Mouse (Mus musculus) thymus, adult 18-20 months (tissue): ENCODE results near the gene Rims1.

ENCODE experiments used
- DNase-seq, 2 experiments: peaks; one replicate each; pipeline ENCODE4 v3.0.0; 2022; ENCODE audit warnings: mixed read lengths in 2 of 2

The Rims1 gene

DNA sequence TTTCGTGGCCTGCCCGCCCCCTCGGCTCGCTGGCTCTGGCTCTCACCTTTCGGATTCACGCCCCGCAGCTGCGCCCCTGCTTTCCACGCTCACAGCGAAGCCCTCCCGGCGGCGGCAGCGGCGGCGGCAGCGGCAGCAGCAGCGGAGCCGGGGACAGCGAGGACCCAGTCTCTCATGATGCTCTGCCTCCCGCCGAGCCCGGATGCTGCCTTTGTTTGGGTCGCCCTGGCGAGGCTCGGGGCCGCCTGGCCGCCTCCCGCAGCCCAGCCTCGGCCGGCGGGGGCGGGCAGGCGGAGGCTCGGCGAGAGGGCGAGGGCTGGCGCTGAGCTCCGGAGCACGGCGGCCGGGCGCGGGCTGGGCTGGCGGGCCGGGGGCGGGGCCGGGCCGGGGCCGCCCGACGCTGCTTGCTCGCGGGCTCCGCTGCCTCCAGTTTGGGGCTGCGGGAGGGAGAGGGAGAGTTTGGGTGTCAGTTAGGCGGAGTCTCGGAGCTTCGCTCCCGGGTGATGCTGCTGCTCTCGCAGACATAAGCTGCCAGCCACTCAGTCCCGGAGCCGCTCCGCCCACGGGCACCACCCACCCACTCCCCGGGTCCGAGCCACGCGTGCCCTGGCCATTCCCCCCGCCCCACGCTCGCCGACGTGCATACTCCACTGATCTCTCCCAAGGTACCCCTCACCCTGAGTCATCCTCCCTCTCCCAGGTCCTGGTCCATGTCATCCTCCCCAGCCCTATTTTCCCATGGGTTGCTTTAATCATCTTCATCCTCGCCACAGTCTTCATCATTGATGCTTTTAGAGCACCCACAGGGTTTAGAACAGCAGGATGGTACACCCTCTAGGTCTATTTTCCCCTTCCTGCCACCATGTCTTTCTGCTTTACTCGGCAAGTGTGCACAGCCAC is at the start of gene Rims1:
Gene Rims1 (minus strand): TSS at position 269 of the 900 bp plus-strand sequence.
- DNase-seq: no peak

DNA sequence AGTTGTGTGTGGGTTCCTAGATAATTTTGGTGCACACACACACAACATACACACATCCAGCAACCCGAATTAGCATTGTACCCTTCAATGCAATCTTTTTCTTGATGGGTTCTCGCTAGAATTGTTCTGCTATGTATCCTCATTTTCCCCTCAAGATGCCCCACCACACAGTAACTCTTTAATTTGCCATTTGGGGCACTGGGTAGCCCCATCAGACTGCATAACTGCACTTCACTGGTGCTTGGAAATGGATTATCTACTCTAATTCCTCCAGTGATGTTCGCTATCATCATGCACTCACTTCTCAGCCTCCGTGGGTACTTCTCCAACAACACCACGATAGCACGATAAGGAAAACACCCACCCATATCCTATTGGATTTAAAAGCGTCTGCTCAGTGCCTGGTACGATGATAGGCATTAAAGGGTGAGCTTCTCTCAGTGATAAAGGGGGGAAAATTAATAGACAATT is 867 bp upstream of the Rims1 start:
- no peak for DNase-seq

DNA sequence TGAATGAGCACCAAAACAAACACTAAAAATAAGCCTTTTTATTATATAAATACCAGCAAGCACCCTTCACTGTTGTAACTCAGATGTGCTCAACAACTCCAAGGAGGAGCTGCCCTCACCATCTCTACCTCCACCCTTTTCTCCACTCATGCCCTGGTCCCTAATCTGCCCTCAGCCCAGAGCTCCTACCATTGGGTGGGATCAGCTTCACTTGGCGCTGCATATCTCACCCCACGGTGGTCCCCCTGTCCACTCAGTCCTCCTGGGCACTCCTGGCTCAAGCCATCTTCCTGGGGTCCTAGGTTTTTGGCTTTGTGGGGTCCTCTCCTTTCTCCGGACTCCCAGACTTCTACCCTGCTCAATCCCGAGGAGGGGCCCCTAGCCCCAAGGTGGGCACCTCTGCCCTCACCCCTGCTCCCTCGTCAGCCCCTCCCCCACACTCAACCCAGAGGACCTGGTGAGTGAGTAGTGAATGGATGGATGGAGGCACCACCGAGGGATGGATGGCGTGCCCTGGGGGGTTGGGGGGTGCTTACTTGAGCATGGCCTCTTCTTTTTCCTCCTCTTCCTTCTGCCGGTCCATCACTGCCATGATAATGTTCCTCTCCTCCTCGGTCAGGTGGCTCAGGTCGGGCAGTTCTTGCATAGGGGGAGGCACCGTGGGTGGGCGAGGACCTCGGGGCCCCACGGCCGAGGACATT is 619 bp downstream of the Rims1 start:
- DNase-seq: no peak

DNA sequence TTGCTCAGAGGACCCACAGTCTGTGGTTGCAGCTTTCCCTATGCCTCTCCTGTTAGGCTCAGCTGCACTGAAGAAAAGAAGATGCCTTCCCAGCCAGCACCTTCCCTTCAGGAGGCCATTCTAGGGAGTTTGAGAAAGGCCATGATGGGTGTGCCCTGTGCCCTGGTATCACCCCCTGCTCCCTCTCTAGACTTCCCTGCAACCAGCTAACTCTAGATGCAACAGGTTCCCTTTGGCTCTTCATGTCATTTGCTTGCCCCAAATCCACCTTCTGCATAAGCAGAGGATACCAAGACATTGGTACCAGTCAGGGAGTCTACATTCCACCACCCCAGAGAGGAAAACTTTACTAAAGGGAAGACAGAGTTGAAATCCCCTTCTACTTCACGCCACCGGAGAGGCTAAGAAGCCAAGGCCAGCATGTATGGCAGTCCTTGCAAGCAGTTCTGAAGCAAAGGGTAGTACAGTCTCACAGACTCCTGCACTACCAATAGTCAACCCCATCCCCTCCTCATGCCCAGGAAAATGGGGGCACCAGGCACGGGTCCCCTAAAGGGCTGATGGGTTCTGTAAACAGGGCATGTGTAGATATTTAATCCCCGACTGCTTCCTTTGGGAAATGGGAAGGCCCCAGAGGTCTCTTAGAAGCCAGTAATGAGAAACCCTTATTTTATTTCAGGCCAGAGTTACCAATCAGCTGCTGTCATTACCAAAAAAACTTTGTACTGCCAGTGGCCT is 1.5 kb downstream of the Rims1 start:
- no peak for DNase-seq

DNA sequence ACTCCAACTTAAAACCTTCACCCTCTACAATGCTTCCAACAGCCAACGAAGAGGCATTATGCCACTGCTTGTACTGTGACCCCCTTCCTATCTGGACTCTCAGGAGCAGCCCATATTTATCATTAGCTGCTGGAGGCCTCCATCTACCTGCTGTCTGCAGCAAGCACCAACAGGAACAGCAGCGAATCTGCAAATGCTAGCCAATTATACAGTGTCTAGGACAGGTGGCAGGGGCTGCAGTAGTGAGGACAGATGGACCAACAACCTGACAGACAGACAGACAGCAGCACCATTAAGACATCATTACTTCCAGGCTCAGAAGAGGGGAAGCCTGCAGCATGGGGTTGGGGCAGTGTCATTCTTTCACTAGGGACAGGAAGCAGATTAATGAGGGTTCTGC is 2.3 kb downstream of the Rims1 start:
- no peak for DNase-seq

DNA sequence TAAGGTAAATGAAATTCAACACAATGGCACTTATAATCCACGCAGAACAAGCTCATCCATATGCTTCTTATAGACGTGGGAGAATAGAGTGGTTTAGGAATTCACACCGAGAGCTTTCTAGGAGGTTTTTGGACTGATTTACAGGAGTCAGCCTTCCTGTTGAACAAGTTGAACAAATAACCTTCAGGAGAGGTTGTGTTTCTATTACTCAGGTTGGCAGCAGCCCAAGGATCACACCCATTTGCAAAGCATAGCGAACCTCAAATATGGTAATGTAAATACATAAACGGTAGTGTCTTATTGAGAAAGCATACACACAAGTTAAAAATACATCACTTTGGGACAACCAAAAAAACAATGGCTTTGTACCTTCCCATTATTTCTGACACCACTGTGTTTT is 5.5 kb downstream of the Rims1 start:
- DNase-seq: no peak

GRCm38 (mm10) chr1:22797091-22797490 is 8.7 kb downstream of the Rims1 start:
- DNase-seq: no peak

DNA sequence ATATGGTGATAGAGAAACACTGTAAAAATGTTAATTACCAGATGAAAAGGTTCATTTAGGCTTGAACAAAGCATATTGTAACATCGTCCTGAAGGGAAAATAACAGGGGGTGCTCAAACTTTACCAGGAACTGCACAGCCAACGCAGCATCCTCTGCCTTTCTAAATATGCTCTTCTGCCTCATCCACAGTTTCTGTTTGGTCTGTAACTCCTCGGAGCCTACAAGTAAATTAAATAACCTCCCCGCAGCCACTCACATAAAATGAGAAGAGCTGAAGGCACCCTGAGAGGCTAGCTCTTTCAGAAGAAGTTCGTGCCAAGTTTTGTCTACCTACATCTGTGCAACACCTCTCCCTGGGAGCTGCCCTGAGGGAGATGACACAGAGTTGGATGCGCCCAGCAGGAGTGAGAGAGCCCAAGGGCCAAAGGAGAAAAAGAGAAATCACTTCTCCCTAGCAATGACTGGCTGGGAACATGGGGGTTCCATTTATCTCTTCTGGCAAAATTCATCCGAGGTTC is 16.3 kb downstream of the Rims1 start:
- DNase-seq: no peak

DNA sequence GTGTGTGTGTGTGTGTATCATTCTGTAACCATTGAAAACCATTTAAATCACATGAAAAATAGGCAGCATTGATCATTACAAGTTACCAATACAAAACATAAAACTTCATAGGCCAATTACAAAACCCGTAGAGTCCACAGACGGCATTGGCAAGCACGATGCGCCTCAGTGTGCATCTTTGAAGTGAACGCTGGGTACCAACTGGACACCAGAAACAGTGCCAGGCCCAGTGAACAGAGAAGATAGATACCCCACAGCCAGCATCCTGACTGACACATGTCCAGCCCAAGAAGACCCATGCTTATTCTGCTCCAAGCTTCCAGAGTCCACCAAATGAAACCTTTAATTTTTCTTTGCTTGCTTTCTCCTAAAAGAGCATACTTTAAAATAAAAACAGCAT is 18.2 kb downstream of the Rims1 start:
- DNase-seq: no peak

GRCm38 (mm10) chr1:22770530-22771254 is 35.1 kb downstream of the Rims1 start:
- no peak for DNase-seq

DNA sequence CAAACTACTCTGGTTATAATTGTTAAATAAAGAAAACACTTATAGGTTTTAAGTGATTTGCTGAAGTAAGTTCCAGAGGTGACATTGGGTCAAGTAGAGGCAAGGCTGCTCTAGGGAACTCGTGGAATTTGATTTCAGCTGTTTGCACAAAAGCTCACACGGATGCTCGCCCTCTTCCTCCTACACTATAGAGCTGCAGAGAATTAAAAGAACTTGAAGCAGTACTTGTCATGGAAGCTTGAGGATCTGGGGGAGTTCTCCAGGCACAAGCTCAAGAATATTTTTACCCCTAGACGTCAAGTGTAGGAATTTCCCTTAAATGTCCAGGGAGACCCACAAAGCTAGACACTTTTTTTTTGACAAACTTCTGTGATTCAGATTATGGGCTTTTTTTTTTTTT is 42.4 kb downstream of the Rims1 start:
- no peak for DNase-seq

DNA sequence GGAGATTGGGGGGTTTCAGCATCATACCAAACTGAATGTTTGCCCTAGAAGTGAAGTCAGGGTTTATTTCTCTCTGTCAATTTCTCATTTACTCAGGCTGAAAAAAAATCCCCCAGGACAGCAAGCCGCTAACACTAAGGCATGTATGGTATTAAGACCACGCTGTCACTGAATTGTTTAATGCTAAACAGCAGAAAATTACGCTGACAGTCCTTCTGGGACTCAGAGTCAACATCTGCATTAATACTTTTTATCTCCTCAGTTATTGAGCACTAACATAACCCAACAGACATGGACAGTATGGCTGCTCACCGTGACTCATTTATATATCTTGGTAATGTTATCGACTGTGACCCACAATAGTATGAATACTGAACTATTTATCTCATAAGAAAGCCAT is 43.0 kb downstream of the Rims1 start:
- no peak for DNase-seq

- no peak for DNase-seq
Observed at GRCm38 (mm10) chr1:22750536-22750935, 55.3 kb downstream of the Rims1 start.

DNA sequence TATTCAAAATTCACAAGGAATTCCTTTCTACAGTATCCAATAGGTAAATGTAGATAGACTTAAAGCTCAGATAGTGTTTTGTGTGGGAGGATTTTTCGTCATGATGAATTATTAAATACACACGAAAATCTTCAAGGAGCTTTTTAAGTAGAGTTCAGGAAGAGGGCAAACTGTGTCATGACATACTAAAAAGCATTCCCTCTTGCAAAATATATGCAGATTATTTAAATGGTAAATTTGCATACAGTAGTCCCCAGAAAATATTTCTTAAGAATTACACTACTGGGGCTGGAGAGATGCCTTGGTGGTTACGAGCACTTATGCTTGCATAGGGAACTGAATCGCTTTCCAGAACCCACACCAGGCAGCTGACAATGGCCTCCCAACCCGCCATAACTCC is 61.1 kb downstream of the Rims1 start:
- DNase-seq: no peak

DNA sequence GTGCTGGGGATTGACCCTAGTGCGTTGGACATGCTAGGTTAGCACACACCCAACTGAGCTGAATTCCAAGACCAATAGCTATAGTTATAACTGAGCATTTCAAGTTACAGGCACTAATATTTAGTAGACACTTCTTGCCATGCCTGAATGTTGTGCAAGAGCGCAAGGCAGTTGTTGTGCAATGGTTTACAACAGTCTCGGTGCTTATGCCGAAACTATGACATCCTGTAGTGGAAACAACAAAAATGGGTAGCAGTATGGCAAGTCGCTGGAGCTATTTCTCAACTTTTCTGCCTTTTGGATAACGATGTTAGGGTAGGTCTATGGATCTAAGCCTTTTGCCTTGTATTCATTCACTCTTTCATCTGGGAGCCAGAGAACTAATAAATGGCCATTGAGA is 68.3 kb downstream of the Rims1 start:
- no peak for DNase-seq

GRCm38 (mm10) chr1:22734429-22734828 is 71.4 kb downstream of the Rims1 start:
- no peak for DNase-seq

DNA sequence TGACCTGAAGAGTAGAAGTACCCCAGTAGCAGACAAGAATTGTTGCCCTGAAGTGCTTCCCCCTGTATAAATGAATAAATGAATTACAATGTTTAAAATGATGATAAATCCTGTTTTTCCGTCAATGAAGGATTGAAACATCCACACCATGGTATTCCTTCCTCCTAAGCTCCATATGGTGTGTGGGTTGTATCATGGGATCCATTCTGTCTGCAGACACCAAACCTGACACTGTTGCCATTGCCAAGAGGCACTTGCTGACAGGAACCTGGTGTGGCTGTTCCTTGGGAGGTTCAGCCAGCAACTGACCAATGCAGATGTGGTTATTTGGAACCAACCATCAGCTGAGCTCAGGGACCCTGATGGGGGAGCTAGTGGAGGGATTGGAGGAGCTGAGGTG is 72.5 kb downstream of the Rims1 start:
- no peak for DNase-seq

DNA sequence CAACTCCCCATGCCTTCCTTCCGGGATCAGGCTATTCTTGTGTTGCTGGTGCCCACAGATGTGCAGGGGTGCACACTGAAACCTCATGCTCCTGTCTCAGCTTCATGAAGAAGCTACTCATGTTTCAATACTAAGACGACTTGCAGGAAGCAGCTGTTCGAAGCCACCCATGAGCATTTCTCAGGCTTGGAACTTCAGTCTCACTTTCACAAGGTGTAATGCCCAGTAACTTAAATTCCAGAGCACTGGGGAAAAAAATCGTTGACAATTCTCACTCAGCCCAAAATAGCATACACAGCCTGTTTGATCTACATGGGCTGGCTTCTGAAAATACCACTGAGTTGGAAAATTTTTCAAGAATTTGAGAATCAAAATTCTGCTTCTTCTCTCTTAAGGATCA is 77.6 kb downstream of the Rims1 start:
- no peak for DNase-seq

GRCm38 (mm10) chr1:22721706-22722105 is 84.1 kb downstream of the Rims1 start:
- no peak for DNase-seq

GRCm38 (mm10) chr1:22720714-22721113 is 85.1 kb downstream of the Rims1 start:
- no peak for DNase-seq

- no peak for DNase-seq
Observed at GRCm38 (mm10) chr1:22709461-22709860, 96.3 kb downstream of the Rims1 start.

DNA sequence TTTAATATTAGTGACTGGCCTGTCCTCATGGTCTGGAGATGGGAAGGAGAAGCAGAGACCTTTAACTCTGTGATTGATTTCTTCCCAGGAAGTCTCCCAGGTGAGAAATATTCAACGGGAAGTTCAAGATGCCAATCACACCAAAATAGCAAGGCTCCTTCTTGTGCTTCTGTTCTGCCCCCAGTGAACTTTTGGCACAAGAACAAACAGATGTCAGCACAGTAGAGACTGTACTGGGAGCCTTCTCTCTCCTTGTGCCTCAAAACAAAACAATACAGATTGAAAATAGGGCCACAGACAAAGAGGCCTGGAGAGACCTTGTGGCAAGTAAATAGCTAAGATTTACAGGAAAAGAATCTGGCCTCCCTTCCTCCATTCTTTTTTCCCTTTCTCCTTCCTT is 110.7 kb downstream of the Rims1 start:
- DNase-seq: no peak

DNA sequence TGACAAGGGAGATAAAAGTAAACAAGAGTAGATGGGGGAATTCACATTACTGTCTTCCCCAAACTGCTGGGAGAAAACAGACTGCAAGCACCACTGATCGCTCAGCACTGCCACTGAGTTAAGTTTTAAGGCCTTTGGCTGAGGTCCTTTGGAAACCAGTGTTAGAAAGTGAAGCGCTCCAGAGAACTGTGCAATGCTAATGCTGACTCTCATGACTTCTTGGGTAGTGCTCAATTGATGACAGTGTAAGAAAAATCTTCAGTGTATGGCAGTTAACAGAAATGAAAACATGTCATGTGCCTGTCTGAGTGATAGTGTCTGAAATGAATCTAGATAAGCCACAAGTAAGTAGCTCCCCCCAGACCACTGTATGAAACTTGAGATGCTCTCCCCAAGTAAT is 111.3 kb downstream of the Rims1 start:
- no peak for DNase-seq
